Mouse (Mus musculus): ENCODE data around the gene Ywhab. TPM values are rescaled to one million over a fixed set of nuclear protein-coding genes. Genes with fewer than 3 reads are reported as not detected.

The Ywhab gene
- polyA plus RNA-seq, 1 experiment: 39.1 TPM

GRCm38 (mm10) chr2:163965706-163966105 lies 29.1 kb upstream of the Ywhab start:
- no peak for TF ChIP-seq CTCF (IDR thresholded peaks at IDR 0.05; ENCODE audit: borderline replicate concordance, control insufficient read depth, extremely low read depth, insufficient read depth, low read length, poor library complexity)
- TF ChIP-seq POLR2A (IDR thresholded peaks at IDR 0.05; ENCODE audit: control insufficient read depth, extremely low read depth, insufficient read depth, low read length, poor library complexity): no peak
- 74% methylated on average over 7 of the region's 7 CpGs for WGBS
- Histone ChIP-seq H3K4me1 (replicated peaks; ENCODE audit: control insufficient read depth, insufficient read depth, low read length) (no peaks in the 10 kb centered on the region), H3K27ac (ENCODE audit: control insufficient read depth, insufficient read depth, low read length) (no peak overlapping the region), H3K27me3 (ENCODE audit: control insufficient read depth, insufficient read depth, low read length) (no peaks in the 10 kb centered on the region), H3K36me3 (ENCODE audit: control insufficient read depth, insufficient read depth, low read length) (no peaks in the 10 kb centered on the region), H3K4me3 (ENCODE audit: control insufficient read depth, insufficient read depth, low read length) (no peak overlapping the region)
- no peak for DNase-seq

DNA sequence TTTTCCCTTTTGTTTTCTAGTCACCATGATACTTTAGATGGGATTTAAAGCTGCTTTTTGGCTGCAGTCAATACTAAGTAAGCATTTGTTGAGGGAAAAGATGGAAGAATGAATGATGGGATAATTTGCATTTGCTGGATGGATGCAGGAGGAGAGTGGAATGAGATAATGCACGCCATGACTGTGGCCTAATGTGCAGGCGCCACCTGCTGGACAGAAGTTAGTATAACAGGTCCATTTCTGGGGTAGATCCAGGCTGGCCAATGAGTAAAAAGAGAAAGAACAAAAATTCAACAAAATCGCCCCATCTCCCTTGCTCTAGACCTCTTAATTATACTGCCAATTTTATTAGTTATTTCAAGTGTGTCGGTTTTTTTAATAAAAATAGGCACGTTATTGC lies 26.2 kb upstream of the Ywhab start:
- TF ChIP-seq CTCF (IDR thresholded peaks at IDR 0.05; ENCODE audit: borderline replicate concordance, control insufficient read depth, extremely low read depth, insufficient read depth, low read length, poor library complexity) (no peak), POLR2A (IDR thresholded peaks at IDR 0.05; ENCODE audit: control insufficient read depth, extremely low read depth, insufficient read depth, low read length, poor library complexity) (no peak)
- Histone ChIP-seq H3K27me3 (ENCODE audit: control insufficient read depth, insufficient read depth, low read length) (no peaks in the 10 kb centered on the region), H3K4me3 (ENCODE audit: control insufficient read depth, insufficient read depth, low read length) (no peak overlapping the region), H3K36me3 (ENCODE audit: control insufficient read depth, insufficient read depth, low read length) (no peaks in the 10 kb centered on the region), H3K27ac (ENCODE audit: control insufficient read depth, insufficient read depth, low read length) (no peak overlapping the region), H3K4me1 (replicated peaks; ENCODE audit: control insufficient read depth, insufficient read depth, low read length) (no peaks in the 10 kb centered on the region)
- WGBS: 5% methylated on average over 5 of the region's 5 CpGs
- DNase-seq: peak; percentile 52

DNA sequence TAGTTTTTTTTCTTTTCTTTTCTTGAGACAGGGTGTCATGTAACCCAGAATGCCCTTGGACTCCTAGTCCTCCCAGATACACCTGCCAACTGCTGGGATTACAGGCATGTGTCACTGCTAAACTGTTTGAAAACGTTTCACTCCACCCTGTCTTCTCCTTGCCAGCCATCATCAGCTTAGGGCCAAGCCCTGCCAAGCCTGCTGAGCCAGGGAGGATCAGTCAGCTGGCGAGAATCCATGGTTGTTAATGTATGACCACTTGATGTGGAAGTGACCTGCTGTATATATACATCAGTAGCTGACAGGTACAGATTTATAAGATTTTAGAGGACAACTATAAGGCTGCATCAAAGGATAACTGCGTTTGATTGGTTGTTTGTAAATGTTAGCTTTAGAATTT lies 24.4 kb upstream of the Ywhab start:
- no peak for DNase-seq
- H3K27ac ChIP-seq (ENCODE audit: control insufficient read depth, insufficient read depth, low read length): no peak overlapping the region
- no peaks in the 10 kb centered on the region for H3K27me3 ChIP-seq (ENCODE audit: control insufficient read depth, insufficient read depth, low read length)
- TF ChIP-seq CTCF (IDR thresholded peaks at IDR 0.05; ENCODE audit: borderline replicate concordance, control insufficient read depth, extremely low read depth, insufficient read depth, low read length, poor library complexity) (no peak), POLR2A (IDR thresholded peaks at IDR 0.05; ENCODE audit: control insufficient read depth, extremely low read depth, insufficient read depth, low read length, poor library complexity) (no peak)
- no peaks in the 10 kb centered on the region for H3K36me3 ChIP-seq (ENCODE audit: control insufficient read depth, insufficient read depth, low read length)
- 64% methylated on average over 3 of the region's 3 CpGs for WGBS
- H3K4me3 ChIP-seq (ENCODE audit: control insufficient read depth, insufficient read depth, low read length): no peak overlapping the region
- no peaks in the 10 kb centered on the region for H3K4me1 ChIP-seq (replicated peaks; ENCODE audit: control insufficient read depth, insufficient read depth, low read length)

DNA sequence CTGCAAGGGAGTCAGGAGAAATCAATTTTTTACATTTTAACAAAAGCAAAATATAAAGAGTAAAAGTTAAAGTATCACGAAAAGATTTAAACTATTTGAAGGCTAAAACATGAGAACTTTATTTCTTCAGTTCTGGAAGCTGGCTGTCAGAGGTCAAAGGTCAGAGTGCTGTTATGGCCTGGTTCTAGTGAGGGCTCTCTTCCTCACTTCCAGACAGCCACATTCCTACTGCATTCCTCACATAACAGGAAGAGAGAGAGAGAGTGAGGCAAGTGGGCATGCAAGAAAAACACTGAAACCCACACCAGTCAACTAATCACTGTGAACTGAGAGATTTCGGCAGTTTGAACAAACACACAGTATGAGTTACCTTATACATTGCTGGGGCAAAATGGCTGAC lies 20.7 kb upstream of the Ywhab start:
- Histone ChIP-seq H3K4me3 (ENCODE audit: control insufficient read depth, insufficient read depth, low read length) (no peak overlapping the region), H3K27ac (ENCODE audit: control insufficient read depth, insufficient read depth, low read length) (no peak overlapping the region)
- no peak for DNase-seq

GRCm38 (mm10) chr2:163976448-163976847 lies 18.3 kb upstream of the Ywhab start:
- 95% methylated on average over 6 of the region's 7 CpGs for WGBS
- Histone ChIP-seq H3K4me3 (ENCODE audit: control insufficient read depth, insufficient read depth, low read length) (no peak overlapping the region), H3K36me3 (ENCODE audit: control insufficient read depth, insufficient read depth, low read length) (no peaks in the 10 kb centered on the region), H3K4me1 (replicated peaks; ENCODE audit: control insufficient read depth, insufficient read depth, low read length) (no peaks in the 10 kb centered on the region), H3K27ac (ENCODE audit: control insufficient read depth, insufficient read depth, low read length) (no peak overlapping the region), H3K27me3 (ENCODE audit: control insufficient read depth, insufficient read depth, low read length) (no peaks in the 10 kb centered on the region)
- no peak for TF ChIP-seq POLR2A (IDR thresholded peaks at IDR 0.05; ENCODE audit: control insufficient read depth, extremely low read depth, insufficient read depth, low read length, poor library complexity)
- TF ChIP-seq CTCF (IDR thresholded peaks at IDR 0.05; ENCODE audit: borderline replicate concordance, control insufficient read depth, extremely low read depth, insufficient read depth, low read length, poor library complexity): no peak
- no peak for DNase-seq

More for the DNA sequence above, 20.7 kb upstream of the Ywhab start:
- Histone ChIP-seq H3K4me1 (replicated peaks; ENCODE audit: control insufficient read depth, insufficient read depth, low read length) (no peaks in the 10 kb centered on the region), H3K27me3 (ENCODE audit: control insufficient read depth, insufficient read depth, low read length) (no peaks in the 10 kb centered on the region), H3K36me3 (ENCODE audit: control insufficient read depth, insufficient read depth, low read length) (no peaks in the 10 kb centered on the region)
- TF ChIP-seq CTCF (IDR thresholded peaks at IDR 0.05; ENCODE audit: borderline replicate concordance, control insufficient read depth, extremely low read depth, insufficient read depth, low read length, poor library complexity): no peak
- WGBS: 98% methylated on average over 2 of the region's 2 CpGs

DNA sequence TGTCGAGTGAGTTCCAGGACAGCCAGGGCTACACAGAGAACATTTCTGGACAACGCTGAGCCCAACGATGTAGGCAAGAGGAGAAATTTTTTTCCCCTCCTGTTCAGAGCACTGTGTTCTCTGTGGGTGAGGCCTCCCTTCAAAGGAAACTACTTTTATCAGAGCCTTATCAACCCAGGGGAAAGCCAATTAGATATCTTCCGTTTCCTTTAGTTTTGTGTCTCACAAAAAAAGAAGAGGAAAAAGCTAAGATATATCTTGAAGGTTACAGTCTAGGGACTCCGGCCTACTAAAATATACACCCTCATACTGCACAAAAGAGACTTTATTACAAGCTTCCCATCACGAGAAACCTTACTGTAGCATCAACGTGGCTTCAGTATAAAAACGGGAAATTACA lies 7.5 kb upstream of the Ywhab start:
- no peak overlapping the region for H3K27ac ChIP-seq (ENCODE audit: control insufficient read depth, insufficient read depth, low read length)
- H3K36me3 ChIP-seq (ENCODE audit: control insufficient read depth, insufficient read depth, low read length): no peaks in the 10 kb centered on the region
- DNase-seq: no peak
- TF ChIP-seq CTCF (IDR thresholded peaks at IDR 0.05; ENCODE audit: borderline replicate concordance, control insufficient read depth, extremely low read depth, insufficient read depth, low read length, poor library complexity) (no peak), POLR2A (IDR thresholded peaks at IDR 0.05; ENCODE audit: control insufficient read depth, extremely low read depth, insufficient read depth, low read length, poor library complexity) (no peak)
- H3K4me3 ChIP-seq (ENCODE audit: control insufficient read depth, insufficient read depth, low read length): no peak overlapping the region
- 72% methylated on average over 8 of the region's 8 CpGs for WGBS
- no peaks in the 10 kb centered on the region; the same call in 1 of the 2 replicates for H3K4me1 ChIP-seq (replicated peaks; ENCODE audit: control insufficient read depth, insufficient read depth, low read length)
- no peaks in the 10 kb centered on the region for H3K27me3 ChIP-seq (ENCODE audit: control insufficient read depth, insufficient read depth, low read length)

- 97% methylated on average over 2 of the region's 2 CpGs for WGBS
- TF ChIP-seq CTCF (IDR thresholded peaks at IDR 0.05; ENCODE audit: borderline replicate concordance, control insufficient read depth, extremely low read depth, insufficient read depth, low read length, poor library complexity): no peak
- no peaks in the 10 kb centered on the region for H3K36me3 ChIP-seq (ENCODE audit: control insufficient read depth, insufficient read depth, low read length)
- DNase-seq: no peak
- no peak overlapping the region for H3K27ac ChIP-seq (ENCODE audit: control insufficient read depth, insufficient read depth, low read length)
- H3K4me1 ChIP-seq (replicated peaks; ENCODE audit: control insufficient read depth, insufficient read depth, low read length): peaks cover 6% of the 10 kb centered on the region
- H3K4me3 ChIP-seq (ENCODE audit: control insufficient read depth, insufficient read depth, low read length): no peak overlapping the region
- H3K27me3 ChIP-seq (ENCODE audit: control insufficient read depth, insufficient read depth, low read length): no peaks in the 10 kb centered on the region
Measured at GRCm38 (mm10) chr2:163992871-163993270, 1.9 kb upstream of the Ywhab start.
